Mouse (Mus musculus) liver, adult 2 months (tissue): ENCODE results near the gene Kcnv2. TPM values are rescaled to one million over a fixed set of nuclear protein-coding genes. Genes with fewer than 3 reads are reported as not detected.

Experiments
- DNase-seq: peaks from one replicate; pipeline ENCODE4 v3.0.0-alpha.2; 2011; ENCODE audit warnings: low read depth, low spot score; ENCODE audit errors: extremely low read depth
- H3K27ac ChIP-seq: fragments of 200-500 bp; replicated peaks from 2 replicates; pipeline ENCODE4 v1.5.1; 2012; ENCODE audit warnings: low read depth, mild to moderate bottlenecking, control low read depth, inconsistent platforms, low read length; ENCODE audit not compliant: insufficient read depth
- H3K27me3 ChIP-seq: fragments of 200-500 bp; 2 replicates; pipeline ENCODE4 v1.6.1; 2012; ENCODE audit warnings: mild to moderate bottlenecking, moderate library complexity, low read length, inconsistent platforms; ENCODE audit not compliant: control insufficient read depth, insufficient read depth
- H3K36me3 ChIP-seq: fragments of 200-500 bp; 2 replicates; pipeline ENCODE4 v1.6.1; 2012; ENCODE audit warnings: low read length, inconsistent platforms; ENCODE audit not compliant: control insufficient read depth, insufficient read depth
- H3K4me1 ChIP-seq: fragments of 200-500 bp; 2 replicates; pipeline ENCODE4 v1.6.1; 2011; ENCODE audit warnings: low read length; ENCODE audit not compliant: control insufficient read depth, insufficient read depth
- H3K4me3 ChIP-seq: fragments of 200-500 bp; 2 replicates; pipeline ENCODE4 v1.5.1; 2011; ENCODE audit warnings: low read depth, mild to moderate bottlenecking, control low read depth, low read length, moderate library complexity; ENCODE audit not compliant: insufficient read depth
- H3K79me2 ChIP-seq: fragments of 200-500 bp; 2 replicates; pipeline ENCODE4 v1.6.1; 2012; ENCODE audit warnings: inconsistent platforms, mild to moderate bottlenecking, low read length, moderate library complexity; ENCODE audit not compliant: control insufficient read depth, insufficient read depth
- H3K9ac ChIP-seq: fragments of 200-500 bp; 2 replicates; pipeline ENCODE4 v1.6.1; 2012; ENCODE audit warnings: low read depth, mild to moderate bottlenecking, control low read depth, inconsistent platforms, low read length
- CTCF ChIP-seq: fragments of 200-500 bp; IDR thresholded peaks from 2 replicates; pipeline ENCODE4 v1.5.1; 2011; ENCODE audit warnings: low read depth, low read length, control low read depth
- POLR2A ChIP-seq: fragments of 200-500 bp; IDR thresholded peaks from 2 replicates; pipeline ENCODE4 v1.6.1; 2011; ENCODE audit warnings: low read length, control low read depth; ENCODE audit not compliant: insufficient read depth; ENCODE audit errors: extremely low read depth
- WGBS: fragments of 180-500 bp; shearing (Covaris S2); methylation state at CpG from one replicate; pipeline ENCODE4 v1.1.7; 2018; 5-methylcytosine and 5-hydroxymethylcytosine counted together
- polyA plus RNA-seq: library from polyadenylated mRNA; depleted of rRNA; stranded (reverse); fragments of >200 nt; gene quantifications from 2 replicates; pipeline ENCODE4 v1.2.3, GENCODE M21; 2012
- total RNA-seq: library from RNA; depleted of rRNA; stranded (reverse); fragments of >200 nt; gene quantifications from 2 replicates; pipeline ENCODE4 v1.2.3, GENCODE M21; 2014

Gene Kcnv2
- total and polyA plus RNA-seq, 2 experiments = not detected

DNA sequence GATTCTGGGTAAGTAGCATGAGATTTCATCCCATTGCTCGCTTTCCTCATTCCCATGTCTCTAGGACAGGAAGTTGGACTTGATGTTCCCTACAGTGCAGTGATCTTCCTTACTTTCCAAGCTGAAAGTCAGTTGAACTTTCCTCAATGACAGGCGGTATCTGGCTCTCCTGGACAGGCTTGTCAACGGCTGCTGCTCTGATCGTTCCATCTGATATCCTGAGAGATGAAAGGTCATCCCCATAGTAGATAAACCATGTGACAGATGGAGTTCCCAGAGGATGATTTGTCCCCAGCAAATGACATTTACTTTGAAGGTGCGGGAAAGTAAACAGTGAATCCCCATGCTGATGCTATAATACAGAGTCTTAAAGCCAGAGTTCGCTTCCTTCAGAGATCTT, 3.2 kb downstream of the Kcnv2 start:
- no peak overlapping the region for H3K4me3 ChIP-seq
- H3K27ac ChIP-seq = no peak overlapping the region
- H3K4me1 ChIP-seq = peaks cover 8% of the 10 kb centered on the region
- H3K27me3 ChIP-seq = peaks cover 9% of the 10 kb centered on the region; the same call in 1 of the 2 replicates
- peak; percentile 62 for DNase-seq
- no peaks in the 10 kb centered on the region for H3K36me3 ChIP-seq
- 46% methylated on average over 6 of the region's 6 CpGs for WGBS
- no peaks in the 10 kb centered on the region for H3K79me2 ChIP-seq
- TF ChIP-seq CTCF (no peak), POLR2A (no peak)
- H3K9ac ChIP-seq = no peak overlapping the region

DNA sequence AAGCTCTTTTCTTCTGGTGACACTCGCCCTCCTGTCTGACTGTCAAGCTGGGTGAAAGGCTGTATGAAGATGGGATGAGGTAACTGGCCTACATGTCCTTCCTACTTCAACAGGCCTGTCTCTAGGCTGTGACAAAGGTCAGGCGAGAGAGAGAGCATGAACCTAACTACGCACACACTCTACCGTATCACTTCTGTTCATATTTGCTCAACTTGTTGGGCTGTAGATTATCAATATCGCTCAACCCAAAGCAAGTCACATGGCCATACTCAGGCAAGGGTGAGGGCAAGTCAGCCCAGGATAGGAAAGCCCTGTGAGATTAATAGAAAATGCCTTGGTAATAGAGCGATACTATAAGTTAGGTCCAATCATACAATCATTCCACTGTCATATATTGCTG, 5.2 kb downstream of the Kcnv2 start:
- 29% methylated on average over 6 of the region's 6 CpGs for WGBS
- TF ChIP-seq CTCF (no peak), POLR2A (no peak)
- Histone ChIP-seq H3K9ac (no peak overlapping the region), H3K4me3 (no peak overlapping the region), H3K79me2 (no peaks in the 10 kb centered on the region), H3K27me3 (peaks cover 13% of the 10 kb centered on the region; the same call in 1 of the 2 replicates), H3K36me3 (no peaks in the 10 kb centered on the region), H3K27ac (no peak overlapping the region), H3K4me1 (peaks cover 8% of the 10 kb centered on the region)
- DNase-seq = peak; percentile 99

DNA sequence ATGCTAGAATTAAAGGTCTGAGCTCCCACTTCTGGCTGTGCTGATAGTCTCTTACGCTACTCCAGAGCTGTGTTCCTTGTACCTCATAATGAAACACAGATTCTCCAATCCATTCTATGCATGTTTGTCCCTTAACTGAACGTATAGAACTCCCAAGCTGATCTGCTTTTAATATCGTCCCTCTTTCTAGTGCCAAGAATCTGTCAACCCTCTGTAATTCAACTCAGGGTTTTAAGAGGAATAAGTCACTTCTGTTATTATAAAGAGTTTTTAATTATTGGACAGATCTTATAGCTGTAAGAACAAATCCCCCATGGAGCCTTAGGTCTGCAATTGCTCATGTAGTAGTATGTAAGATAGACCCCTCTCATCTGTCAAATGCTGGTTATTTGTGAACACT, 5.8 kb downstream of the Kcnv2 start:
- no peak for TF ChIP-seq CTCF
- WGBS = 29% methylated on average over 3 of the region's 3 CpGs
- no peak for DNase-seq
- Histone ChIP-seq H3K27ac (no peak overlapping the region), H3K9ac (no peak overlapping the region), H3K36me3 (no peaks in the 10 kb centered on the region), H3K27me3 (peaks cover 10% of the 10 kb centered on the region; the same call in 1 of the 2 replicates), H3K4me3 (no peak overlapping the region), H3K79me2 (no peaks in the 10 kb centered on the region), H3K4me1 (peaks cover 8% of the 10 kb centered on the region)

DNA sequence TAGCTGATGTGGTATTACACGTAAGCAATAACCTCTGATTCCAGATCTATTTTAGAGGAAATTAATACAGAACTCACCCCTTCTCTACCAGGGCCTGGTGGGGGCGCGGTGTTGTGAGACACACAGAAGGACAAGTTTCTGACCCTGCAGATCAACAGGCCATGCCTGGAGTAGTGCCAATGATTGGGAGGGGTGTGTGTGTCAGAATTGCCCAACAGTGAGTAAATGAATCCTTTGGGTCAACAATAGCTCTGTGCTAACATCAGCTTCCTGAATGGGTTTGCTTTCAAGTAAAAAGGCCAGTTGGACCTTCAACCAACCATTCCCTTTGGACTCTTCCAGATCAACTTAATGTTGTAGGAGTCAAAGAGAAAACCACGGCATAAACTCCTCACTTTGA, 6.3 kb downstream of the Kcnv2 start:
- Histone ChIP-seq H3K27ac (no peak overlapping the region), H3K36me3 (no peaks in the 10 kb centered on the region), H3K4me3 (no peak overlapping the region), H3K27me3 (peaks cover 6% of the 10 kb centered on the region; the same call in 1 of the 2 replicates), H3K4me1 (peaks cover 8% of the 10 kb centered on the region), H3K9ac (no peak overlapping the region), H3K79me2 (no peaks in the 10 kb centered on the region)
- TF ChIP-seq CTCF (no peak), POLR2A (no peak)
- DNase-seq = peak; percentile 99
- WGBS = 17% methylated on average over 4 of the region's 4 CpGs

DNA sequence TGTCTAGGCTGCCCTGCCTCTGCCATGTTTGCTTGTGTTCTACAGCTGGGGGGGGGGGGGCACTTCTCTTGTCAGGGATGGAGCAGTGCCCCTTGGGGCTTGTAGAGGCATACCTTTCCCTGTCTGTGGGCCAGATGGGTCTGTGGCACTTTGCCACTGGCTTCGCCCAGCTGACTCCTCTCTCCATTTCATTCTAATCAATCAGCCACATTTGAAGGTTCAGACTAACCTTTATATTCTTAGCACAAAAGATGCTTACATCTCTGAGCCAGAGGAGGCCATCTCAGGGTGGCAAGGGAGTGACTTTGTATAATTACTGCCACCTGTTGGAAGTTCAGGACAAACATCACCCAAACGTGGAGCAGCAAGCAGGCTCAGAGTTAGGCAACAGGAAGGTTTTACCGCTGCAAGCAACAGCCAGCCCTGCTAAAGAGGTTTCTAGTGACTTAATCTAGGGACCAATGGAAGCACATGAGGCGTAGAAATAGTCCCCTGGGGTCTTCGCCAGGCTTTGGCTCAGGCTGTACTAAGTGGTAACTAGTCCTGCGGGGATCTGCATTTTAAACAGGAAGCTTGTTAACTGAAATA, 9.9 kb downstream of the Kcnv2 start:
- Histone ChIP-seq H3K36me3 (no peaks in the 10 kb centered on the region), H3K9ac (no peak overlapping the region), H3K27ac (no peak overlapping the region), H3K79me2 (no peaks in the 10 kb centered on the region), H3K4me3 (no peak overlapping the region), H3K27me3 (peaks cover 4% of the 10 kb centered on the region; the same call in 1 of the 2 replicates), H3K4me1 (peaks cover 7% of the 10 kb centered on the region)
- TF ChIP-seq CTCF = no peak; the same call in 1 of the 2 replicates
- peak; percentile 43 for DNase-seq
- WGBS = 59% methylated on average over 6 of the region's 6 CpGs

DNA sequence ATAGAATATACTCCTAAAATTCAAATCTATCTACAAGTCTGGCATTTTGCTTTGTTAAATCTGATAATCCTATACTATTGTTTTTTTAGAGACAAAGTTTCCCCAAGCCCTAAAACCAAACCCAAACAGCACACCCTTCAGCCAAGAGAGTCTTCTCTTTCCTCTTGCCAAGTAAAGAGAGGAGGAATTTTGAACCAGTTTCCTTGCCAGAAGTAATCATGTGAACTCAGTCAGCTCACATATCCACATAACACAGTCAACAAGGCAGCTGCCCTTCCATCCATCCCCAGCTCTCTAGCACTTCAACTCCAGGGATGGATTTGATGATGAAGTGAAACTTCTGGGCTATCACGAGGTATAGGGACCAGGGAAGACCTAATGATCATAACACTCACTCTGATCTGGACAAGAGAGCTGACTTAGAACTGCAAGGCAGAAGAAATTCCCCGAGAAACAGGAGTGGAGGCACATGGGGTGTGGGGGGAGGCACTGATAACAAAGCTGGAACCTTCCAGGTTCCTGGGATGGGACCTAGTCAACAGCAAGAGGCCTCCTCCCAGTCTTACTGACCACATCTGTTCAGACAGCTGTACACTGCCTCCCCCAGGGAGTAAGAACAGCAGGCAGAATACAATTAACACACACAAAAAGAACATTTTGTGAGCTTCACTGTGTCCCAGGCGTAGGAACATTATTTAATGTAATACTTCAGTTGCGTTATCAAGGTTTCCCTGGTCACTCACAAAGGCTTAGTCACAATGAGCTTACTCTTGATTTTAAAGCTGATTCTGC, 13.9 kb downstream of the Kcnv2 start:
- Histone ChIP-seq H3K27me3 (peaks cover 3% of the 10 kb centered on the region; the same call in 1 of the 2 replicates), H3K36me3 (no peaks in the 10 kb centered on the region), H3K4me3 (no peak overlapping the region), H3K27ac (no peak overlapping the region), H3K9ac (no peak overlapping the region), H3K4me1 (no peaks in the 10 kb centered on the region), H3K79me2 (no peaks in the 10 kb centered on the region)
- 89% methylated on average over 4 of the region's 4 CpGs for WGBS
- DNase-seq = no peak
- no peak for TF ChIP-seq POLR2A
- no peak for TF ChIP-seq CTCF
